Comparison of ENCODE assay signal across 8 mouse cellular contexts in the genomic region with DNA sequence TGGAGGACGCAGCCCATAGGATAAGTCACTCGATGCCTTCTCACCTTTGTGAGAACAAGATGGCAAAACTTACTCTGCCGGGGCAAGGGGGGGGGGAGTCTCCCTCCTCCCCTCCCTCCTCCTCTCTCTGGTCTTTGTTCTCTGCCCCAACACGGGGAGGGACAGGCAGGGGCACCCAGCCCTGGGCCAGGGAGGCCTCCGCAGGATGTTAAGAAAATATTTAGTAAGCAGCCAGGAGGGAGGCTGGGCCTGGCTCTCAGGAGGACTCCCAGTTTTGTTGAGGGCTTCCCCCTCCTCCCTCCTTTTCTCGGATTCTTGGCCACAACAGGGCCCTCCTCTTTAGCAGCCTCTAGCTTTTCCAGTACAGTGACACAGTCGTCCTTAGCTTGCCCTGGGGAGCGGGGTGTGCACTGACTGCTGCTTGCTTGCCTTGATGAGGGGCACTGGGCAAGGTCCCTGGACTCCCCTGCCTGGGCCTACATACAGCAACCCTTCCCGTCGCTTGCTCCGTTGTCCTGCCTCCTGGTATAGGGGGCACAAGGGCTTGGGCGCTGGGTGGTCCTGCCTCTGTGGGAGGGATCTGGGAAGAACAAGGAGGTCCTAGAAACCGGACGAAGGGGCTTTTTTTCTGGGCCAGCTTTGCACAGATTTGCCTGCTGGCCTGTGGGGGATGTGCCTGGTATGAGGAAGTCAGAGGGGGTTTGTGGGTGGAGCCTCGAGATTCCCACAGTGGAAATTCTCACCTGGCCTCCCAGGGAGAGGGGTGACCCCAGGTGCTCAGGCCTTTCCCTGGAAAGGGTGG. TPM values are rescaled to one million over a fixed set of nuclear protein-coding genes. Genes with fewer than 3 reads are reported as not detected.
A peak's percentile ranks its signal among the peaks of the same experiment; 100 is the strongest.
DNase-seq lines count a peak whose midpoint lies in the region; ATAC-seq lines count a peak whose summit lies in the region.

No protein-coding gene starts in this region.

- peak; percentile 51 to 60 for DNase-seq in layer of hippocampus, postnatal 10 days (ENCODE audit: low spot score in 2 of 2)
- DNase-seq in layer of hippocampus, adult 18-20 months (ENCODE audit: low spot score in 2 of 2) = no peak
- peak; percentile 39 for DNase-seq in T-cell, adult 2 months (ENCODE audit: low spot score)
- peak; percentile 87 for DNase-seq in kidney, adult 11 months
- peak; percentile 51 for DNase-seq in splenic B cell, adult 2 months (ENCODE audit: low read depth, low spot score)
- DNase-seq in frontal cortex, adult 2 months (ENCODE audit: extremely low spot score in 1 of 2, low spot score in 1 of 2) = no peak

- peaks cover 34% of the 10 kb centered on the region for H3K36me3 ChIP-seq in forebrain, embryonic 16.5 days (ENCODE audit: control insufficient read depth, insufficient read depth)
- H3K36me3 ChIP-seq in lung, embryonic 15.5 days = peaks cover 50% of the 10 kb centered on the region
- H3K36me3 ChIP-seq in splenic B cell, adult 2 months (ENCODE audit: control insufficient read depth, insufficient read depth, low read length, poor library complexity, severe bottlenecking) = peaks cover 32% of the 10 kb centered on the region

- H3K4me2 ChIP-seq in forebrain, embryonic 16.5 days (ENCODE audit: low read length) = peak overlapping the region; percentile 94
- H3K4me2 ChIP-seq in lung, embryonic 15.5 days = peak overlapping the region; percentile 89

- no peaks in the 10 kb centered on the region for H3K27me3 ChIP-seq in forebrain, embryonic 16.5 days (replicated peaks; ENCODE audit: control insufficient read depth, insufficient read depth, low read length)
- no peaks in the 10 kb centered on the region for H3K27me3 ChIP-seq in lung, embryonic 15.5 days
- H3K27me3 ChIP-seq in splenic B cell, adult 2 months (ENCODE audit: control insufficient read depth, insufficient read depth, low read length, poor library complexity, severe bottlenecking) = no peaks in the 10 kb centered on the region

- no peaks in the 10 kb centered on the region for H3K9me3 ChIP-seq in forebrain, embryonic 16.5 days (ENCODE audit: control insufficient read depth, low read length)
- H3K9me3 ChIP-seq in lung, embryonic 15.5 days = no peaks in the 10 kb centered on the region

- H3K4me3 ChIP-seq in forebrain, embryonic 16.5 days (replicated peaks; ENCODE audit: low read length) = peak overlapping the region; percentile 63
- peak overlapping the region; percentile 81 for H3K4me3 ChIP-seq in lung, embryonic 15.5 days

- 3% methylated on average over 15 of the region's 15 CpGs for WGBS in forebrain, embryonic 16.5 days
- 2% methylated on average over 15 of the region's 15 CpGs for WGBS in lung, embryonic 15.5 days

- H3K27ac ChIP-seq in forebrain, embryonic 16.5 days (ENCODE audit: low read length) = peak overlapping the region; percentile 99
- peak overlapping the region; percentile 96 for H3K27ac ChIP-seq in lung, embryonic 15.5 days

- ATAC-seq in forebrain, embryonic 16.5 days = no peak
- no peak for ATAC-seq in lung, embryonic 15.5 days (ENCODE audit: borderline replicate concordance, extremely low read depth, low FRiP score, low TSS enrichment)

- H3K9ac ChIP-seq in forebrain, embryonic 16.5 days (replicated peaks; ENCODE audit: low read depth, low read length) = peak overlapping the region; percentile 98
- peak overlapping the region; percentile 98 for H3K9ac ChIP-seq in lung, embryonic 15.5 days

- H3K4me1 ChIP-seq in forebrain, embryonic 16.5 days (replicated peaks; ENCODE audit: control insufficient read depth, insufficient read depth, low read length) = peaks cover 42% of the 10 kb centered on the region
- peaks cover 63% of the 10 kb centered on the region for H3K4me1 ChIP-seq in lung, embryonic 15.5 days

RNA-seq across cellular contexts. Expression of a gene that starts 4.2 kb away (rescaled TPM):
- total RNA-seq in layer of hippocampus, postnatal 10 days (2021) = 100 to 1,000 TPM; 112 to 128 TPM
- total RNA-seq in layer of hippocampus, adult 18-20 months (2021) = 10 to 100 TPM; 59.4 to 68.4 TPM
- polyA plus RNA-seq in forebrain, embryonic 16.5 days (2015; fragmentation: Nextera tagmentation; extraction: Ambion mirVana) = 26.5 and 30.9 TPM in 2 replicates
- 17.5 and 18.6 TPM in 2 replicates for polyA plus RNA-seq in lung, embryonic 15.5 days (2015; fragmentation: Nextera tagmentation; extraction: Ambion mirVana)
- polyA plus RNA-seq in frontal cortex, adult 2 months (2012; rRNA removed) = 36.5 and 43.7 TPM in 2 replicates

RNA-seq across cellular contexts. Expression of a gene that starts 11.6 kb away (rescaled TPM):
- 100 to 1,000 TPM; 360 to 374 TPM for total RNA-seq in layer of hippocampus, postnatal 10 days (2021)
- total RNA-seq in layer of hippocampus, adult 18-20 months (2021) = 100 to 1,000 TPM; 362 to 363 TPM
- 33.0 and 44.5 TPM in 2 replicates for polyA plus RNA-seq in forebrain, embryonic 16.5 days (2015; fragmentation: Nextera tagmentation; extraction: Ambion mirVana)
- 3.9 and 5.0 TPM in 2 replicates for polyA plus RNA-seq in lung, embryonic 15.5 days (2015; fragmentation: Nextera tagmentation; extraction: Ambion mirVana)
- 252 and 288 TPM in 2 replicates for polyA plus RNA-seq in frontal cortex, adult 2 months (2012; rRNA removed)

RNA-seq across cellular contexts. Expression of a gene that starts 13.5 kb away (rescaled TPM):
- total RNA-seq in layer of hippocampus, postnatal 10 days (2021) = 100 to 1,000 TPM; 154 to 175 TPM
- 10 to 100 TPM; 60.7 to 76.4 TPM for total RNA-seq in layer of hippocampus, adult 18-20 months (2021)
- 318 and 335 TPM in 2 replicates for polyA plus RNA-seq in forebrain, embryonic 16.5 days (2015; fragmentation: Nextera tagmentation; extraction: Ambion mirVana)
- 94.6 and 95.1 TPM in 2 replicates for polyA plus RNA-seq in lung, embryonic 15.5 days (2015; fragmentation: Nextera tagmentation; extraction: Ambion mirVana)
- polyA plus RNA-seq in frontal cortex, adult 2 months (2012; rRNA removed) = 212 and 226 TPM in 2 replicates

RNA-seq across cellular contexts. Expression of a gene that starts 13.8 kb away (rescaled TPM):
- 100 to 1,000 TPM; 385 to 392 TPM for total RNA-seq in layer of hippocampus, postnatal 10 days (2021)
- total RNA-seq in layer of hippocampus, adult 18-20 months (2021) = 100 to 1,000 TPM; 354 to 359 TPM
- 404 and 433 TPM in 2 replicates for polyA plus RNA-seq in forebrain, embryonic 16.5 days (2015; fragmentation: Nextera tagmentation; extraction: Ambion mirVana)
- polyA plus RNA-seq in lung, embryonic 15.5 days (2015; fragmentation: Nextera tagmentation; extraction: Ambion mirVana) = 521 and 541 TPM in 2 replicates
- polyA plus RNA-seq in frontal cortex, adult 2 months (2012; rRNA removed) = 606 and 673 TPM in 2 replicates

RNA-seq across cellular contexts. Expression of a gene that starts 20.5 kb away (rescaled TPM):
- 1 to 10 TPM; 4.3 to 6.7 TPM for total RNA-seq in layer of hippocampus, postnatal 10 days (2021)
- 1 to 10 TPM; 6.4 to 6.5 TPM for total RNA-seq in layer of hippocampus, adult 18-20 months (2021)
- 8.5 and 10.6 TPM in 2 replicates for polyA plus RNA-seq in forebrain, embryonic 16.5 days (2015; fragmentation: Nextera tagmentation; extraction: Ambion mirVana)
- polyA plus RNA-seq in lung, embryonic 15.5 days (2015; fragmentation: Nextera tagmentation; extraction: Ambion mirVana) = 11.6 and 14.7 TPM in 2 replicates
- polyA plus RNA-seq in frontal cortex, adult 2 months (2012; rRNA removed) = 14.3 and 15.8 TPM in 2 replicates

Comparison
In these comparisons a context has a peak if more than half of its experiments do, and no peak if none do; other contexts are left out.
1. DNase-seq: peak in layer of hippocampus, postnatal 10 days (2 of 2), T-cell, adult 2 months (single experiment), kidney, adult 11 months (single experiment) and splenic B cell, adult 2 months (single experiment); none in layer of hippocampus, adult 18-20 months (0 of 2) and frontal cortex, adult 2 months (0 of 2).